Mouse (Mus musculus) liver, adult 2 months (tissue): ENCODE results near the gene Usp3.
A peak's percentile ranks its signal among the peaks of the same experiment; 100 is the strongest.

ENCODE experiments used
- CTCF ChIP-seq: fragments of 200-500 bp; IDR thresholded peaks from 2 replicates; pipeline ENCODE4 v1.5.1; 2011; ENCODE audit warnings: low read depth, low read length, control low read depth
- POLR2A ChIP-seq: fragments of 200-500 bp; IDR thresholded peaks from 2 replicates; pipeline ENCODE4 v1.6.1; 2011; ENCODE audit warnings: low read length, control low read depth; ENCODE audit not compliant: insufficient read depth; ENCODE audit errors: extremely low read depth

GRCm38 (mm10) chr9:66514256-66514770, 78.6 kb downstream of the Usp3 start, which contains the start of gene Fbxl22:
- TF ChIP-seq CTCF (peak; percentile 85), POLR2A (no peak)
